Mouse (Mus musculus): ENCODE results near the gene Parp14.

GRCm38 (mm10) chr16:35906887-35907286, 35.5 kb upstream of the Parp14 start:
- TF ChIP-seq CTCF (conservative IDR thresholded peaks at IDR 0.05 in 1 of 2, IDR thresholded peaks at IDR 0.05 in 1 of 2; ENCODE audit: low read depth in 2 of 2, low read length in 2 of 2) (no peak), RAD21 (IDR thresholded peaks at IDR 0.05; ENCODE audit: low read depth, low read length) (no peak), ETS1 (conservative IDR thresholded peaks at IDR 0.05; ENCODE audit: low read depth, low read length) (no peak), TCF12 (IDR thresholded peaks at IDR 0.05; ENCODE audit: low read depth, low read length) (no peak), NRF1 (IDR thresholded peaks at IDR 0.05; ENCODE audit: low read depth, low read length) (no peak), CHD1 (IDR thresholded peaks at IDR 0.05; ENCODE audit: low read depth, low read length) (no peak), RCOR1 (conservative IDR thresholded peaks at IDR 0.05; ENCODE audit: low read depth, low read length) (no peak), BHLHE40 (IDR thresholded peaks at IDR 0.05; ENCODE audit: low read depth, low read length) (no peak), USF1 (IDR thresholded peaks at IDR 0.05; ENCODE audit: low read depth, low read length) (no peak), JUND (conservative IDR thresholded peaks at IDR 0.05; ENCODE audit: low read depth, low read length) (no peak), GABPA (IDR thresholded peaks at IDR 0.05; ENCODE audit: insufficient replicate concordance, low read depth, low read length) (no peak), NELFE (IDR thresholded peaks at IDR 0.05; ENCODE audit: low read depth, low read length) (no peak), CHD2 (IDR thresholded peaks at IDR 0.05; ENCODE audit: low read length) (no peak), ZKSCAN1 (IDR thresholded peaks at IDR 0.05; ENCODE audit: borderline replicate concordance, low read depth, low read length) (no peak)
